Mouse (Mus musculus) lung, postnatal 0 days (tissue): ENCODE data around the gene Grin2a.

Source experiments
- CTCF ChIP-seq: IDR thresholded peaks from 2 replicates; pipeline ENCODE4 v1.5.1; 2016; ENCODE audit warnings: antibody characterized with exemption, mild to moderate bottlenecking
- EP300 ChIP-seq: IDR thresholded peaks from 2 replicates; pipeline ENCODE4 v1.6.1; 2016; ENCODE audit warnings: antibody characterized with exemption, mild to moderate bottlenecking, control low read depth

GRCm38 (mm10) chr16:9751045-9751569 is 244.3 kb downstream of the Grin2a start:
- TF ChIP-seq CTCF (0 out of 2 replicates have a peak, but pooled peaks have one; percentile 8), EP300 (no peak)
